Mouse (Mus musculus): ENCODE data around the gene Mmrn2. TPM values are rescaled to one million over a fixed set of nuclear protein-coding genes. Genes with fewer than 3 reads are reported as not detected.
"Not testable (repeated sequence)": the region's sequence is repeated elsewhere in the genome, so short reads cannot be mapped to it uniquely, and the experiment has no call there.

The Mmrn2 gene
- polyA plus RNA-seq, 1 experiment from 2014 or later: 6.2 TPM

- WGBS: 81% methylated on average over 15 of the region's 15 CpGs
- not testable (repeated sequence) for ATAC-seq (replicated peaks; ENCODE audit: low FRiP score); H3K4me1 ChIP-seq (replicated peaks; ENCODE audit: control insufficient read depth, insufficient read depth, low read length); DNase-seq (ENCODE audit: low spot score); H3K4me3 ChIP-seq (ENCODE audit: low read depth, low read length); H3K9ac ChIP-seq (ENCODE audit: low read depth, low read length); H3K27ac ChIP-seq (ENCODE audit: low read depth, low read length); H3K36me3 ChIP-seq (ENCODE audit: control insufficient read depth, insufficient read depth, low read length); H3K27me3 ChIP-seq (replicated peaks; ENCODE audit: control insufficient read depth, insufficient read depth, low read length); H3K9me3 ChIP-seq (ENCODE audit: control insufficient read depth, low read length)
- peak overlapping the region; percentile 80 for H3K4me2 ChIP-seq
These were observed 10.8 kb upstream of the Mmrn2 start for GRCm38 (mm10) chr14:34364254-34365146.

DNA sequence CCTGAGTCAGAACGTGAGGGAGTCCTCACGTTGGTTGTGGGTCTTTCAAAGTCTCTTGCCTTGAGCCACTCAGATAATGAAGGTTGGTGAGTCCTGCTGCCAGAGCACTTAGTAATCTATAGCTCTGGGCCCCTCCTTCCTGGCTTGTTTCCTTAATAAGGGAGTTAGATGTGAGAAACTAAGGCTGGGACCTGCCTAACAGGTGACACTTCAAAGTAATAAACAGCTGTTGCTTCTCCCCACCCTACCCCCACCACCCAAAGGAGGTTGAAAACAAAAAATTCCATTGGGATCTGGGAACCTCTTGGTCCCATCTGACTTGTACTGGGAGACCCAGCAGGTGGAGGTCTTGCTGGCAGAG, 10.1 kb upstream of the Mmrn2 start:
- Histone ChIP-seq H3K27ac (ENCODE audit: low read depth, low read length) (no peak overlapping the region), H3K4me2 (no peak overlapping the region), H3K4me1 (replicated peaks; ENCODE audit: control insufficient read depth, insufficient read depth, low read length) (peaks cover 2% of the 10 kb centered on the region; the same call in 1 of the 2 replicates), H3K9ac (ENCODE audit: low read depth, low read length) (no peak overlapping the region), H3K27me3 (replicated peaks; ENCODE audit: control insufficient read depth, insufficient read depth, low read length) (0 out of 2 replicates have a peak, but pooled peaks cover 2% of the 10 kb centered on the region), H3K4me3 (ENCODE audit: low read depth, low read length) (no peak overlapping the region), H3K36me3 (ENCODE audit: control insufficient read depth, insufficient read depth, low read length) (no peaks in the 10 kb centered on the region), H3K9me3 (ENCODE audit: control insufficient read depth, low read length) (no peaks in the 10 kb centered on the region)
- DNase-seq (ENCODE audit: low spot score) (no peak), ATAC-seq (replicated peaks; ENCODE audit: low FRiP score) (no peak)
- 64% methylated on average over 2 of the region's 2 CpGs for WGBS

GRCm38 (mm10) chr14:34370203-34370602, 5.1 kb upstream of the Mmrn2 start:
- ATAC-seq (replicated peaks; ENCODE audit: low FRiP score): no peak
- Histone ChIP-seq H3K27ac (ENCODE audit: low read depth, low read length) (no peak overlapping the region), H3K9ac (ENCODE audit: low read depth, low read length) (no peak overlapping the region), H3K4me3 (ENCODE audit: low read depth, low read length) (no peak overlapping the region), H3K4me1 (replicated peaks; ENCODE audit: control insufficient read depth, insufficient read depth, low read length) (no peaks in the 10 kb centered on the region), H3K9me3 (ENCODE audit: control insufficient read depth, low read length) (no peaks in the 10 kb centered on the region), H3K4me2 (no peak overlapping the region), H3K36me3 (ENCODE audit: control insufficient read depth, insufficient read depth, low read length) (no peaks in the 10 kb centered on the region), H3K27me3 (replicated peaks; ENCODE audit: control insufficient read depth, insufficient read depth, low read length) (no peaks in the 10 kb centered on the region)
- no peak for DNase-seq (ENCODE audit: low spot score)
- 63% methylated on average over 3 of the region's 3 CpGs for WGBS

DNA sequence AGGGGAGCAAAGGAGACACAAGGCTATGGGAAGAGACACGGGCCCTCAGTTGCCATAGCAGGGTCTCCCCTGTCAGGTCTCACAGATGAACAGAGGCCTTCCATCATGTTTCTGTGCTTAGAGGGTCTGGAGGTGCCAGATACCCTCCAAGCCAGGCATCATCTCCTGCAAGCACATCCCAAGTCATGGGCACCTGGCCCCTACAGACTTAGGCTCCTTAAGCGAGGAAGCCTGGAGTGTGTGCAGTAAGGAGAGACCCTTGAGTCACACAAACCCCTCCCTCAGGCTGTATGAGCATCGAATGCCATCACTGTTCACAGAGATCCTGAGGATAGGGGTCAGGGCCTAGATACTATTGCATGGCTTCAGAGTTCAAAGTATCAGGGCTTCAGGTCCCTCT, 4.3 kb upstream of the Mmrn2 start:
- no peak for ATAC-seq (replicated peaks; ENCODE audit: low FRiP score)
- no peak for DNase-seq (ENCODE audit: low spot score)
- no peaks in the 10 kb centered on the region for H3K4me1 ChIP-seq (replicated peaks; ENCODE audit: control insufficient read depth, insufficient read depth, low read length)
- 75% methylated on average over 3 of the region's 3 CpGs for WGBS
- H3K9me3 ChIP-seq (ENCODE audit: control insufficient read depth, low read length): no peaks in the 10 kb centered on the region
- H3K9ac ChIP-seq (ENCODE audit: low read depth, low read length): no peak overlapping the region
- no peak overlapping the region for H3K4me2 ChIP-seq
- no peaks in the 10 kb centered on the region for H3K27me3 ChIP-seq (replicated peaks; ENCODE audit: control insufficient read depth, insufficient read depth, low read length)
- no peaks in the 10 kb centered on the region for H3K36me3 ChIP-seq (ENCODE audit: control insufficient read depth, insufficient read depth, low read length)
- no peak overlapping the region for H3K4me3 ChIP-seq (ENCODE audit: low read depth, low read length)
- H3K27ac ChIP-seq (ENCODE audit: low read depth, low read length): no peak overlapping the region

DNA sequence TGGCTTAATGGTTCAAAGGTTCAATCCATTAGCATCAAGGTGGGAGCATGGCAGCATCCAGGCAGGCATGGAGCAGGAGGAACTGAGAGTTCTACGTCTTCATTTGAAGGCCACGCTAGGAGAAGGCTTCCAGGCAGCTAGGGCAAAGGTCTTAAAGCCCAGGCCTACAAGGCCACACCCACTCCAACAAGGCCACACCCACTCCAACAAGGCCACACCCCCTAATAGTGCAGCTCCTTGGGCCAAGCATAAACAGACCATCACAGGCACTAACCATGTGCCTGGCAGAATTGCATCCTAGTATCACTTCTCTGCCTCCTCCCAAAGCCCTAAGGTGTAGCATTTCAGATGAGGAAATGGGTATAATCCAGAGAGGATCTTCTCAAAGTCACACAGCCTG, 3.5 kb upstream of the Mmrn2 start:
- H3K4me1 ChIP-seq (replicated peaks; ENCODE audit: control insufficient read depth, insufficient read depth, low read length): no peaks in the 10 kb centered on the region
- no peaks in the 10 kb centered on the region for H3K36me3 ChIP-seq (ENCODE audit: control insufficient read depth, insufficient read depth, low read length)
- no peak overlapping the region for H3K27ac ChIP-seq (ENCODE audit: low read depth, low read length)
- no peaks in the 10 kb centered on the region for H3K27me3 ChIP-seq (replicated peaks; ENCODE audit: control insufficient read depth, insufficient read depth, low read length)
- DNase-seq (ENCODE audit: low spot score) (no peak), ATAC-seq (replicated peaks; ENCODE audit: low FRiP score) (no peak; the same call in 1 of the 2 replicates)
- H3K9ac ChIP-seq (ENCODE audit: low read depth, low read length): no peak overlapping the region
- H3K4me2 ChIP-seq: no peak overlapping the region
- WGBS: 70% methylated on average over 2 of the region's 2 CpGs
- no peak overlapping the region for H3K4me3 ChIP-seq (ENCODE audit: low read depth, low read length)
- H3K9me3 ChIP-seq (ENCODE audit: control insufficient read depth, low read length): no peaks in the 10 kb centered on the region

DNA sequence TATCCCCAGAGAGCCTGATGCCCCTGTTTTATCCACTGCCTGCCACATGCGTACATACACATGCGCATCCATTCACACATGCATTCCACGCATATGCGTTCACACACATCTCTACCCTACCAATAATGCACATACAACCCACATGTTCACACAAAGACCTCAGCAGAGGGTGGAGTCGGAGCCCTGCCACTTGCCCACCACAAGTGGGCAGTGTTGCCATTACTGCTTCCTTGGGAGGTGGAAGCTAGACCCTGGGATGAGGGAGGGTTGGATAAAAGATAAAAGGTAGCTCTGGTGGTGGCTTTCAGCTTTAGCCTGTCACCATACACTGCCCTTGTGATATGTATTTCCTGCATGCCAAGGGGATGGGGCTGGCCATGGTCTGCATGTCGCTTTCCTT, 2.6 kb upstream of the Mmrn2 start:
- ATAC-seq (replicated peaks; ENCODE audit: low FRiP score): no peak
- Histone ChIP-seq H3K9ac (ENCODE audit: low read depth, low read length) (no peak overlapping the region), H3K4me1 (replicated peaks; ENCODE audit: control insufficient read depth, insufficient read depth, low read length) (no peaks in the 10 kb centered on the region)

GRCm38 (mm10) chr14:34373581-34373980, 1.7 kb upstream of the Mmrn2 start:
- Histone ChIP-seq H3K9me3 (ENCODE audit: control insufficient read depth, low read length) (no peaks in the 10 kb centered on the region), H3K4me2 (no peak overlapping the region), H3K27ac (ENCODE audit: low read depth, low read length) (no peak overlapping the region), H3K4me3 (ENCODE audit: low read depth, low read length) (no peak overlapping the region), H3K36me3 (ENCODE audit: control insufficient read depth, insufficient read depth, low read length) (no peaks in the 10 kb centered on the region), H3K4me1 (replicated peaks; ENCODE audit: control insufficient read depth, insufficient read depth, low read length) (no peaks in the 10 kb centered on the region), H3K9ac (ENCODE audit: low read depth, low read length) (no peak overlapping the region), H3K27me3 (replicated peaks; ENCODE audit: control insufficient read depth, insufficient read depth, low read length) (no peaks in the 10 kb centered on the region)
- no peak for DNase-seq (ENCODE audit: low spot score)
- no peak for ATAC-seq (replicated peaks; ENCODE audit: low FRiP score)
- 64% methylated on average over 6 of the region's 6 CpGs for WGBS

More for the DNA sequence above, 2.6 kb upstream of the Mmrn2 start:
- no peaks in the 10 kb centered on the region for H3K9me3 ChIP-seq (ENCODE audit: control insufficient read depth, low read length)
- no peaks in the 10 kb centered on the region for H3K36me3 ChIP-seq (ENCODE audit: control insufficient read depth, insufficient read depth, low read length)
- 81% methylated on average over 6 of the region's 6 CpGs for WGBS
- H3K27me3 ChIP-seq (replicated peaks; ENCODE audit: control insufficient read depth, insufficient read depth, low read length): no peaks in the 10 kb centered on the region
- no peak for DNase-seq (ENCODE audit: low spot score)
- no peak overlapping the region for H3K4me3 ChIP-seq (ENCODE audit: low read depth, low read length)
- H3K27ac ChIP-seq (ENCODE audit: low read depth, low read length): no peak overlapping the region
- H3K4me2 ChIP-seq: no peak overlapping the region

GRCm38 (mm10) chr14:34374577-34374976, 688 bp upstream of the Mmrn2 start, which contains the start of gene Sncg:
Gene Sncg, minus strand, starts transcription at chr14:34374789.
- Histone ChIP-seq H3K27ac (ENCODE audit: low read depth, low read length) (no peak within 1 kb of the TSS), H3K36me3 (ENCODE audit: control insufficient read depth, insufficient read depth, low read length) (no peaks in the 10 kb centered on the region), H3K4me1 (replicated peaks; ENCODE audit: control insufficient read depth, insufficient read depth, low read length) (no peaks in the 10 kb centered on the region), H3K4me3 (ENCODE audit: low read depth, low read length) (0 out of 2 replicates have a peak within 1 kb of the TSS, but pooled peaks have one; percentile 11), H3K9ac (ENCODE audit: low read depth, low read length) (no peak within 1 kb of the TSS), H3K9me3 (ENCODE audit: control insufficient read depth, low read length) (no peaks in the 10 kb centered on the region), H3K4me2 (0 out of 2 replicates have a peak within 1 kb of the TSS, but pooled peaks have one; percentile 31), H3K27me3 (replicated peaks; ENCODE audit: control insufficient read depth, insufficient read depth, low read length) (no peaks in the 10 kb centered on the region)
- 49% methylated on average over 10 of the region's 10 CpGs for WGBS
- DNase-seq (ENCODE audit: low spot score) (no peak), ATAC-seq (replicated peaks; ENCODE audit: low FRiP score) (no peak)

DNA sequence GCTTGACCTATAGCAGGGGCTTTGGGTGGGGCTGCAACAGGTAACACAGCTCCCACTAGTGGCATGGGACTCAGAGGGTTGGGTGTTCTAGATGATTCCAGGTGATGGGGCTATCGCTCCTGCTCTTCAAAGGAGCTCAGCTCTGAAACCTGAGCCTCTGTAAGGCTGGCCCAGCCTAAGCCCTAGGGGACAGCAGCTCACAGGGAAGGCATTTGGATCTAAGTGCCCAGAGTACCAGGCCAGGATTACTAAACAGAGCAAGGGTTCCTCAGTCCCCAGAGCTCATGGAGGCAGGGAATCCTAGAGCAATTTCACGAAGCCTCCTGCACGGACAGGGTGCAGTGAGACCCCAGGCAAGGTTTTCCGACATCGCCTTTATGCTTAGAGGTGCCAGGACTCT, 676 bp downstream of the Mmrn2 start:
- Histone ChIP-seq H3K36me3 (ENCODE audit: control insufficient read depth, insufficient read depth, low read length) (no peaks in the 10 kb centered on the region), H3K27me3 (replicated peaks; ENCODE audit: control insufficient read depth, insufficient read depth, low read length) (no peaks in the 10 kb centered on the region), H3K4me1 (replicated peaks; ENCODE audit: control insufficient read depth, insufficient read depth, low read length) (no peaks in the 10 kb centered on the region), H3K4me2 (peak overlapping the region; percentile 21; the same call in 1 of the 2 replicates), H3K27ac (ENCODE audit: low read depth, low read length) (no peak overlapping the region), H3K9me3 (ENCODE audit: control insufficient read depth, low read length) (no peaks in the 10 kb centered on the region), H3K9ac (ENCODE audit: low read depth, low read length) (no peak overlapping the region), H3K4me3 (ENCODE audit: low read depth, low read length) (0 out of 2 replicates have a peak overlapping the region, but pooled peaks have one; percentile 11)
- DNase-seq (ENCODE audit: low spot score): no peak
- ATAC-seq (replicated peaks; ENCODE audit: low FRiP score): no peak
- WGBS: 79% methylated on average over 5 of the region's 5 CpGs

Measured in liver, embryonic 11.5 days (tissue).